Mouse (Mus musculus): ENCODE measurements around the gene Myo16. TPM values are rescaled to one million over a fixed set of nuclear protein-coding genes. Genes with fewer than 3 reads are reported as not detected.

Gene Myo16
- total RNA-seq, 2 experiments from 2014 or later, result 1.1 to 1.3 TPM

GRCm38 (mm10) chr8:10653282-10653681 lies 499.6 kb downstream of the Myo16 start:
- DNase-seq (ENCODE audit: low spot score in 2 of 2), result no peak

DNA sequence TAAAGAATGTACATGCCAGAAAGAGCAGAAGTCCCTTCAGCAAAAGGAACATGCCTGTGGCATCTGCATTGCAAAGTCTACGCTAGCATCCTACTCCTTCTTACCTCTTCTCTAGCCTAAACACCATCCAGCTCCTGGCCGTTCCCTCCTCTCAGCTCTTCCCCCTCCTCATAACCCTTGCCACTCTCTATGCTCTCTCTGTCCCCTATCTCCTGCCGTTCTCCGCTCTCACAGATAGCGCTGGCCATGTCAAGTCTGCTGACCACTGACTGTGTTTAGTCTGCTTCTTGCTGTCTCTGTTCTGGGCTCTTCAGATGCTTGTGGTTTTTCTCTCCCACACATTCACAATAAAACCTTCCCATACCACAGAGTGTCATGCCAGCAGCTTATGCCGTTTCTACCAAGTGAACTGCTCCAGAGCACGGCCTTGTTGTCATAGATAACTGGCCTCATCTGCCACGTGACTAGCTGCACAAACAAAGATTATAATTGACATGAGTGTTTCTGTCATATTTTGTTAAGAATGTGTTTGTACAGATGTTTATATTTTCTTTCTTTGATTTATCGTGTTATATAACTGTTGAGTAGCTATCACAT lies 501.3 kb downstream of the Myo16 start:
- DNase-seq (ENCODE audit: low spot score in 2 of 2), result no peak

DNA sequence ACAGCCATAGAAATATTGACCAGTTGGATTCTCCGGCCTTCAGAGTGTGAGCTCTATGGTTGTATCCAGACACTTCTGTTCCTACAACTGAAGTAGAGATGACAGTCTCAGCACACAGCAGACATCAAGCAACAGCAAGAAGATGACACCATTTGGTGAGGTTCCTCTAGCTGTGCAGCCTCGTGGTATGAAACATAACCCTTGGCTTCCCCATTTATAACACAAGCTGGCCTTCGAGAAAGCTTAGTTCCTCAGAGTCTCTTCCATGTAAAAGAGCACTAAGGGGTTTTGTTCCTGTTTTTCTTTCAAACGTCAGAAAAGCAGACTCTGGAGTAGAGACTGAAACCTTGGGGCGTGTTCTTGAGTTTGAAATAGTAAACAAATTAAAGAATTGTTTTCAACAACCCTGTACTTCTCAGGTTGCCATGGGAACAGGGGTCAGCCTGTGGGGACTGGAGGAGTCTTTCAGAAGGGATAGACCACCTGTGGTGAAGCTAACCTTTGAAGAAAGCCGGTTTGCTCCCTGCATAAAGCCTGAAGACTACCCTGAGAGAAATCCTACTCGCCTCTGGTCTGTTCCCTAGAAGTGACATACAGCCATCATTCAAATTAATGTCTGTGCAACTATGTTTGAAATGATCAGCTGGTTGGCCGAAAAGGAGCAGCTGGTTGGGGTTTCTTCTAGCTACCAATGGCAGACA lies 510.2 kb downstream of the Myo16 start:
- DNase-seq (ENCODE audit: low spot score in 2 of 2), result no peak

DNA sequence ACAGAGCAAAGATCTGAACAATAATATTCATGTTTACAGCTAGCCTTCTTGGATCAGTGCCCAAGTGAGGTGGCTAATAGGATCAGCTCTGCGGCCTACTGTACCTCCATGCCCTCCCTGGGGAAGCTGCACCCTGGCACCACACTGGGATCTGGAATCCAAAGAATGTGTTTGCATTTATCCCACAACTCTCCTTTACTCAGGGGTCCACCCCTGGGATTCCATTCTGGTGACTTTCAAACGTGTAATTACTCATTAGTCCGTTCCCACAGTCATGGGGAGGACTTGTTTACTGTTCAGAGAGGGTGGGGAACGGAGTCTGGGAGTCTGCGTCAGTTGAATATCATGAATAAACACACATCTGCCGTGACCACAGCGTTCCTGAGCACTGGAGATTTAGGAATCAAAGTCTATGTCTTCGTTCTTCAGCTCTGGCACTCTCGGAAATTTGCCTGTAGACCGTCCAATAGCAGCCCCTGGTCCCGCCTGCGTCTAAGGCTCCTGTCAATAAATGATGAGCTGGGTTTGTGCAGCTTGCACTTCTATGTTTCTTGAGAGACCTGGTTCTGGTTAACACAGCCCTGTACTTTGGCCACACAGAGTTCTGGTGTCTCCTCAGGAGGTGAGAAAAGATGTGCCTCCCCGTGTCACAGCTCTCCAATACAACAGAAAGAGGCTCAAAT lies 511.3 kb downstream of the Myo16 start:
- DNase-seq (ENCODE audit: low spot score in 2 of 2), result no peak

DNA sequence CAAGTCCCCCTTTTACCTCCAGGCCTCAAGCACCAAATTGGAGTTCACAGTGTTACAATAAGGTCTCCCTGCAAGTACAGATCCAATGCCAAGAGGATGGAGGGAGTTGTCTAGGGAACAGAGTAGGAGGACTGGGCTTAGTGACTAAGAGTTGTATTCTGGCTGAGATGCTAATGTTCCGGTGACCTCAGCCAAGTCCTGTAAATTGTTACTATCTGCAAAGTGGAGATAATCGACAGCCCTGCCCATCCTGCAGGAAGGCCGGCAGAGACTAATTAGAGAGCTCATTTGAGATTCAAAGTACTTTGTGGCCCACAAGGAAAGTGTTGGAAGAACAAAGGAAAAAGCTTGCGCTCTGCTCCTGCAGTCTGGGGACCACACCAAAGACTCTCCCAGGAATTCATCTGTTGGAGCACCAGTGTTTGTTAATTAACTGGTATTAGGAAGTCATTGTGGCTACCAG lies 512.1 kb downstream of the Myo16 start:
- DNase-seq (ENCODE audit: low spot score in 2 of 2), result no peak

DNA sequence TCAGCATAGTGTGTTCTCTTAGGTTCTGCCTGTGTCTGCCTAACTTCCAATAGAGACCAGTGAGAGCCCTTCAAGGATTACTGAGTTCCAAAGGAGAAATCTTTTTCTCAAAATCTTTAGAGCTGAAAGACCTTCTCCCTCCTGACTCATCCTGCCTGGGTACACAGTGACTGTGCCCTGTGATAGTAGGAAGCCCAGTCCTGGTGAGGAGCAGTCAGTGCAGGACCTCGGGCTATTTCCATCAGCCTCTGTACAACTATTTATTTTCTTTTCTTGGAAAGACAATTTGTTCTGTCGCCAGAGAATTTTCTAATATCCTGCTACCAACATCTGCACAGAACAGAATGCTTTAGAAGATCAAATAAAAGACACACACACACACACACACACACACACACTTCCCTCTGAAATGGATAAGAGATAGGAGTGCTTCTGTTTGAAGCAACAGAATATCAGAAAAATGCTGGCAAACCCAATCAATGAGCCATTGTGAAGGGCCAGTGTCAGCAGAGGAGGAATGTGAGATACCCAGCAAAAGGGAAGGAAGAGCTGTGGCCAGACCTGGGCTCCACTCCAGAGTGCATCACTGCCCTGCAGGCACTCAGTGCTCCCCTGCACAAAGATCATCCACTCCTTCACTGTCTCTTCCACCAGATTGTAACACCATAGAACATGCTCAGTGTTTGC lies 518.3 kb downstream of the Myo16 start:
- DNase-seq (ENCODE audit: low spot score in 2 of 2), result no peak

DNA sequence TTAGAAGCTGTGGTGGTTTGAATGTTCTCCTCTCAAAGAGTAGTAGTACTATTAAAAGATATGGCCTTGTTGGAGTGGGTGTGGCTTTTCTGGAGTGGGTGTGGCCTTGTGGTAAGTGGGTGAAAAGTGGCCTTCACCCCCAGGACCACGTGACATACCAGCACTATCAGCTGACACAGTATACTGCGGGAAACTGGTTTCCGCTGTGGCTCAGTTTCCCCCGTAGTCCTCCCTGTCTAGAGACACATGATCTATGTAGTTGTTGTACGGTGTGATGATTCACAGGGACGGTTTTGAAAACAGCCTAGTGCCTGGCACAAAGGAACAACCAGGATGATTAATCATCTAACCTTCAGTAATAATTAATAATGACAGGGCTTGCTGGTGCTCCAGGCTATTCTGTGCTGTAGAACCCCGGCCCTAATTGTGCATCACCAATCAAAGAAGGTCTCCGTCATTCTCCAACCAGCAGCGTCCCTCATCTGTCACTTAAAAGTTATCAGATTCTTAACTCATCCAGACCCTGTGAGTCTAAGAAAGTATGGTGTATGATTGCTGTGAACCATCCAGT lies 524.2 kb downstream of the Myo16 start:
- no peak for DNase-seq (ENCODE audit: low spot score in 2 of 2)

DNA sequence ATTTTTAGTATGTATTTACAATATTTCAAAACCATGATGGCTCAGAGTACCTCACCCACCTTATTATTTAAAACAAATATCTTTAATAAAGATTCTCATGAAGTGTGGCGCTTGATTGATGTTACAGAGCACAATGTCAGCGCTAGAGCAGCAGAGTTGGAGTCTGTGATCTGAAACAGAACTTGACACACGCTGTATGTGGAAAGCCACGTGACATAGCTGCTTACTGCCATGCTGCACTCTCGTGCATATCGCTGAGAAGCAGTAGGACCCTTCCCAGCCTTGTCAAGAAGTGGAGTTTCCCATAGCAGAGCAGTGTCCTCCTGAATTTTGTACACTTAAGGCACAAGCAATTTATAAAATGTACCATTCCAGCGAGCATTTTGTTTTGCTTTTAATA lies 528.2 kb downstream of the Myo16 start:
- DNase-seq (ENCODE audit: low spot score in 2 of 2), result no peak

DNA sequence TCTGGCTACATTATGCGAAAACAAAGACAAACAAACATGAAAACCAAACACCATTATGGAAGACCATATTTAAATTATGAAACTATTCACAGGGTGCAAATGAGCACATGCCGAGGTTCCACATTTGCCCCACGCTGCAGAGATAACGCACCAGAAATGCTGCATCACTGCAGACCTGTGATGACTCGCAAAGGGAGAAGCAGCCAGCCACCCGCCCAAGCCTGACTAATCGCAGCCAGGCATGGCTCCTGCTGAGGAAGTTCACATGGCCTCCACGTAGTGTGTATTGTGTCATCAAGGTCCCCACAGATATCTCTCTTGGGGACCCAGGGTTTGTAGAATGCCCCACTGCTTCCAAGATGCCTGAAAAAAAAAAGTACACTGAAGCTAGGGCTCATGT lies 529.4 kb downstream of the Myo16 start:
- no peak for DNase-seq (ENCODE audit: low spot score in 2 of 2)

Other genes with a start within 250 kb of the Myo16 start
- gene Lig4, start 176.2 kb upstream of the Myo16 start, total RNA-seq (2021), result 1 to 10 TPM; 4.2 to 5.3 TPM
- 10 to 100 TPM; 22.0 TPM for gene Abhd13, start 176.2 kb upstream of the Myo16 start, total RNA-seq (2021)
- gene Tnfsf13b, start 147.4 kb upstream of the Myo16 start, total RNA-seq (2021), result 1 to 10 TPM; 6.6 to 7.7 TPM

All from adrenal gland, postnatal 4 days (tissue).